Mouse (Mus musculus): ENCODE measurements at regions not wholly inside any gene's neighbourhood (a gene's known extent, or its start where the extent isn't known, plus 50 kb on each side); places are given as distances from the start of the nearest gene placed in this dataset.

DNA sequence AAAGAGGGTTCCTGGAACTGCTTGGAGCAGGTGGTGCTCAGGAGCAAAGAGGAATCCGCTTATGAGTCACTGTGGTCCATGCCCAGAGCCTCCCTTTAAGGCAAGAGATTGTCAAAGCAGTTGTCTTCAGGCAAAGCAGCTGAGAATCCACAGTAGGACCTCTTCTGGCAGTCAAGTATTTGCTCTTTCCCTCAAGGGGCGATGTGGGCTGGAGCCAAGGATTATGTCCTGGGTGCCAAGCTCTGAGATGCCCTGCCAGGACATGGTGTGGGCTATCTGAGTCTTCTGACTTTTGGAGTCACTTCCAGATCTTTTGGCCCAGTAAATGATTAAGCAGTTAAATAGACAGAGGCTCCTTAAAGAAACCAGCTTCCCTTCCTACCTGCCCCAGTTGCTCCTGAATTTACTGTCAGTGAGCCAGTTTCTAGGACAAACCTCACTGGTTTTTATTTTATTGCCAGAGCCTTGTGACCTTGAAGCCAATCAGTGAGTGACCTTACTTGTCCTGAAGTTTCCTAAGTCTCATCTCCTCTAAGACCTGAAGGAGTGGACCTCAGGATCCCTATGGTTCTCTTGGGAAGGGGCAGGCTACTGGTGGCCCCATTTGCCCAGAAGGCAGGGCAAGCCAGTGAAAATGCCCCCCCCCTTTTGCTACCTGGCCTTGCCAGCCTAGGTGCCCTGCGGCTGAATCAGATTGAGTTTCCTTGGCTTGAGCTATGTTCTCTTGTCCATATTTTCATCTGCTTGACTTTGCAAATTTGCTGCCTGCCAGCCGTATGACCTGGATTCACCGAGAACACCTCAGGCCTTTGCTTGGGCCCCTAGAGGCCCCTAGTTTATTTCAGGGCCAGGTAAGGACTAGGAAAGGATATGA lies 66.7 kb upstream of the Bod1 start:
- no peak overlapping the region for H3K4me3 ChIP-seq
- TF ChIP-seq CTCF (conservative IDR thresholded peaks at IDR 0.05), result no peak
- H3K27ac ChIP-seq, result no peak overlapping the region
- DNase-seq (ENCODE audit: low spot score in 2 of 2), result no peak

DNA sequence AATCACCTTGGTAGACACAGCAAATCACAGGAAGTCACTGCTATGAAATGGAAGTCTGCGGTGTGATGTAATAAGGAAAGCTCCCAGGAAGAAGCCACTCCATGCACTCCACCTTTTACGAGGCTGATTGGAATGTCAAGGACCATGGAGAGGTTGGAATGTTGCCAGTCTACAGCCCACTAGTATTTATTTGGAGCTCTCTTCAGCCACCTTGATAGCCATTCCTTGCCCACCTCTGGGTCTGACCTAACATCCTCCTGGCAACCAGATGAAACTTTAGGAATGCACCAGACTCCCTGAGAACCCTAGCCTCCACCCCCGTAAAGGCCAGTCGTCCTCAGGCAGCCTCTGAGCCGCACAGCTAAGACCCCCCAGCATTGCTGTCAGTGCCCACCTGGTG lies 68.7 kb upstream of the Bod1 start:
- TF ChIP-seq CTCF (conservative IDR thresholded peaks at IDR 0.05), result no peak
- Histone ChIP-seq H3K4me3 (no peak overlapping the region), H3K27ac (no peak overlapping the region)
- DNase-seq (ENCODE audit: low spot score in 2 of 2), result no peak

DNA sequence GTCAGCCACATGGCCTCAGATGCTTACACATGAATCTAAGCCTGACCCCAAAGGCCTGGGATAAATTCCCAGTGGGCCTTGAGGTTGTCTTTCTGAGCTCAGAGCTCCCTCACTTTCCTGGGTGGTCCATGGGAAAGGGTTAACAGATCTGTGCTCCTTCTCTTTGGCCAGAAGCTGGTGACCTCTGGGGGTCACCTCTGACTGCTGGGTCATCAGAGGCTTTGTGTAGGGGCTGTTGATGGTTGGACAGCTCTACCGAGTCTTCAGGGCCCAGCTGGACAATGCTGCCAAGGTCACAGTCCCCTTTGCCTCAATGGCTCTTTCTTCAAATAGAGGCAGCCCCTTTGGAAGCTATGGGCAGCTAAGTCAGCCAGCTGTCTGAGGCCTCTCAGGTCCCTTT lies 70.5 kb upstream of the Bod1 start:
- no peak for DNase-seq (ENCODE audit: low spot score in 2 of 2)
- Histone ChIP-seq H3K27ac (no peak overlapping the region), H3K4me3 (no peak overlapping the region)
- no peak for TF ChIP-seq CTCF (conservative IDR thresholded peaks at IDR 0.05)

DNA sequence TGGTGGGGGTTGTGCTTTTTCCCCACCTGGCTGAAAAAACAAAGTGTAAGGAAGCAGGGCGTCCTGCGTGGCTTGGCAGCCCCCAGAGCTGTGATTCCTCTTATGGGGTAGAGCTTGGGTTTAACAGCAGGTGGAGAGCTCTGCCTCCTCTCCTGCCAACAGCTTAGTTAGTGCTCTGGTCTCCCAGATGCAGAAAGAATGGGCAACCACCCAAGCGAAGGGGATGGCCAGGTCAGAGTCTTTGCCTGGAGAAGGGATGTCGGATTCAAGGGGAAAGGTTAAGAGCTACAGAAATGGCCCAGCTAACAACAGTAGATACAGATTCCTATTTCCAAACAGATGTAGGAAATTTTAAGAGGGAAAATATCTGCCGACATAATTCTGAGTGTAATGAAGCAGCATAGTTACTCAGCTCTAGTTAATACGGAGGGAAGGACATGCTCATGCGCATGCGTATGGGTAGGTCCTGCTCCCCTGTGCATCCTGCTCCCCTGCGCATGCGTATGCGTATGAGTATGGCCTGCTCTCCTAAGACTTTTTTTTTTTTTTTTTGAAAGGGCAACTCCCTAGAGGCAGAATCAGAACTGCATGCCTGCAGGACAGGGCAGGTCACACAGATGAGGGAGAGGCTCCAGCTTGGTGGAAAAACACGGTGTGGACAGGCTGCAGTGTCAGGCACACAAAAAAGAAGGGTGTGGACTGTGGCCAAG lies 72.5 kb upstream of the Bod1 start:
- H3K27ac ChIP-seq, result peak overlapping the region; percentile 43; the same call in 1 of the 2 replicates

DNA sequence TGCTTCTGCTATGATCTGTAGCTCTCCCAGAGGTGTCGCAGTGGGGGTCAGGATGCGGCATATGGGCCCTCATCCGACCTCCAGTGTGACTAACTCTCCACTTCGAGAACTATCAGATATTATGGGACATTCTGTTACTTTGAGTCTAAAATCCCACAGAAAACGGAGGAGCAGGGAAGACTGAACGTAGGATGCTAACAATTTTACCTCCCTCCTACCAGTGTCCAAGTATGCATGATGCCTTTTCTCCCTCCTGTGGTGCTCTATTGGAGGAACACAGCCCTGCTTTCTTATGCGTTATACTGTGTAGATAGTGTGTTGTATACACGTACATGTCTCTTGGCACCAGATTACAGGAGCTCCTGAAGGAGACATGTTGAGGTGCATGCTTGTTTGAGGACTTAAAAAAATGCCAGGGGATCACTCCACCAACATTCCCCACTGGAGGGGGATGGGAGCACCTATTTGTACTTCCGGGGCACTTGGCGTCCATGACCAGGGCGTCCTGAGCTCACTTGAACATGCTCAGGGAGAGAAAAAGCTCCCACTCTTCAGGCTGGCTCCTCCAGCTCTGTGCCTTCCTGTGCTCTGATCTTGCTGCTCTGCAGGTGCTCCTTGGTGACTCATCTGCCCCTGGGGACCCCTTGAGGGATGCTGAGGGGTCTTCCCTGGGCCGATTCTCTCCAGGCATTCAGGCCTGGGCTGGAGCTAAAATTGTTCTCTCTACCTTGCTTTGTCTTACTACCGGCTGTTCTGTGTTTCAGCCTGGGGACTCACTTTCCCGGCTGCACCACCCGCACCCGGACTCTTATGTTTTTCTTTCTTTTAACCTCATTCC lies 73.6 kb upstream of the Bod1 start:
- H3K4me3 ChIP-seq, result no peak overlapping the region
- peak overlapping the region; percentile 43; the same call in 1 of the 2 replicates for H3K27ac ChIP-seq
- DNase-seq (ENCODE audit: low spot score in 2 of 2), result no peak
- no peak for TF ChIP-seq CTCF (conservative IDR thresholded peaks at IDR 0.05)

More for the DNA sequence above, 72.5 kb upstream of the Bod1 start:
- peak; percentile 23 for TF ChIP-seq CTCF (conservative IDR thresholded peaks at IDR 0.05)
- no peak overlapping the region for H3K4me3 ChIP-seq
- no peak for DNase-seq (ENCODE audit: low spot score in 2 of 2)

DNA sequence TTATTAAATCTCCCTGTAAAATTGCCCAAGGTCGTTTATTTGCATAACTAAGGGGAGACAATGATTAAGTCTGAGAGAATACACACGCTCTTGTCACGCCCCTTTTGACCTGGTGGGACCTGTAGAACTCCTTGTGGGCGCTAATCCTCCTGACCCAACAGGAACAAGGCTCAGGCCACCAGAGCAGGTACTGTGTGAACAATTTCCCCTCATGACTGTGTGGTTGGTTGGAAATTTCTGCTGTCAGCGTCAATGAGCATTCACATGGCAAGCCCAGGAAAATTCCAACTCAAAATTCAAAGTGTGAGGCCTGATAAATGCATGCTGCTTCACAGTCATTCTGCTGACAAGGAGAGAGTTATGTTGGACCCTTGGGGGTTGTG lies 74.2 kb upstream of the Bod1 start:
- TF ChIP-seq CTCF (conservative IDR thresholded peaks at IDR 0.05), result no peak
- H3K4me3 ChIP-seq, result no peak overlapping the region
- no peak for DNase-seq (ENCODE audit: low spot score in 2 of 2)
- no peak overlapping the region for H3K27ac ChIP-seq

DNA sequence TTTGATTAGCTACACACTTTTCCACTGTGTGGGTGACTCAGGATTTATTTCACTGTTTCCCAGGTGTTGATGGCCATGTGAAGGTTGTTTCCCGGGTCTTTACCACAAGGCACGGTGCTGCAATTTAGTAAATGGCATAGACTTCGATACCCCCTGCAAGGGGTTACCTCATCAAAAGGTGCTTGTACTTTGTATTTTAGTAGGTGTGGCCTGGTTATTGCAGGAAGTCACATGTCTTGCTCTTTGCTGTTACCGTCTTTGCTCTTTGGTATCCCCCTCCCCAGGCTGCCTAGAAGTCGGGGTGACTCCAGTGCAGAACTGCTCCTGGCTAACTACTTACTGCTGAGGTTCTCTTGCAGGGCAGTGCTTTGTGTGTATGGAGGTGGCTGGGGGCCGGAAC lies 74.8 kb upstream of the Bod1 start:
- no peak for DNase-seq (ENCODE audit: low spot score in 2 of 2)
- H3K4me3 ChIP-seq, result no peak overlapping the region
- no peak overlapping the region for H3K27ac ChIP-seq
- no peak for TF ChIP-seq CTCF (conservative IDR thresholded peaks at IDR 0.05)

DNA sequence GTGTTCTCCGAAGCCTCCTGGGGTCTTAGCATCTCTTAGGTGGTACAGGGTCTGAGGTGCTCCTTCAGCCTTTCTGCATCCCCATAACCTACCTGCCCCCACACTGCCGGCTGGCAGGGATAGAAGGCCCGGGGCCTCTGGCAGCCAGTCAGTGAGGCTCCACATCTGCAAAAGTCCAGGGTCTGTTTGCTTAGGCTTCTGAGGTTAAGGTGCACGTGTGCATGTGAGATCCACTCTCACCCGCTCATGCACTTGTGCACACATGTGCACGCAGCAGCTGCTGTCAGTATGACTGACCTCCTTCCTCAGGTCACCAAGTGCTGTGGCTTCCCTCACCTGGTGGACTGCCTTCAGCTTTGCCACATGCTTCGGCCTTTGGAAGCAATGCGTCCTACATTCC lies 75.3 kb upstream of the Bod1 start:
- DNase-seq (ENCODE audit: low spot score in 2 of 2), result no peak
- no peak for TF ChIP-seq CTCF (conservative IDR thresholded peaks at IDR 0.05)
- H3K4me3 ChIP-seq, result no peak overlapping the region

DNA sequence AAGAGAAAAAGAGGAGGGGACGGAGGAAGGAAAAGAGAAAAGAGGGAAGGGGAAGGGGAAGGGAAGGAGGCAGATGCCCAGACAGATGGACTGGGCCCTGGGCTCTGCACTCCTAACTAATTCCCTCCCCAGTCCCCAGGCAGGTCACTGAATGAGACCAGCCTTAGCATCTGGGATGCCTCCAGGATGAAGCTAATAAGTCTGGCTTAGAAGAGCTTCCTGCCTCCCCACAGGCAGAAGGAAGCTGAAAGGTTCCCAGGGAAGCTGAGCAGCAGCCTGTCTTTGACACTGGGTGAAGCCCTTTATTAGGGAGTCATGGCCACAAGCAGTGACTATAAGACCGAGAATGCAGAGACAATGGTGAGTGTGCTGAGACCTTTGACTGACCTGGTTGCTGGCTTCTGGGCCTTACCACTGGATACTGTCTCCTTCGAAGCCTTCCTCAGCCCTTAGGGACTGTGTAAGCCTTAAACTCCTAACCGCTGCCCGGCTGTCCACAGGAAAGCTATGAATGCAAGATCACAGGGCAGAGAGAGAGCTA lies 76.7 kb upstream of the Bod1 start:
- TF ChIP-seq CTCF (conservative IDR thresholded peaks at IDR 0.05), result no peak
- H3K4me3 ChIP-seq, result no peak overlapping the region
- no peak overlapping the region for H3K27ac ChIP-seq

More for the DNA sequence above, 75.3 kb upstream of the Bod1 start:
- no peak overlapping the region for H3K27ac ChIP-seq

DNA sequence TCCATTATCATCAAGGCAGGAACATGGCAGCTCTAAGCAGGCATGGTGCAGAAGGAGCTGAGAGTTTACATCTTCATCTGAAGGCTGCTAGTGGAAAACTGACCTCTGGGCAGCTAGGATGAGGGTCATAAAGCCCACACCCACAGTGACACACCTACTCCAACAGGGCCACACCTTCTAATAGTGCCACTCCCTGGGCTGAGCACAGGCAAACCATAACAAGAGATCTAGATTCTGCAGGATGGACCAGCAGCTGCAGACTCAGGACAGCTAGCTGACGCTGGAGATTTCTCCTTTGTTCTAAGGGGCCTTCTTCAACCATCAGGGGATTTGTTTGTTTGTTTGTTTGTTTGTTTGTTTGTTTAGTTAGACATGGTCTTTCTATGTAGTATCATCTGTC lies 79.6 kb upstream of the Bod1 start:
- Histone ChIP-seq H3K27ac (no peak overlapping the region), H3K4me3 (no peak overlapping the region)
- DNase-seq (ENCODE audit: low spot score in 2 of 2), result no peak
- no peak for TF ChIP-seq CTCF (conservative IDR thresholded peaks at IDR 0.05)

More for the DNA sequence above, 76.7 kb upstream of the Bod1 start:
- DNase-seq (ENCODE audit: low spot score in 2 of 2), result no peak

DNA sequence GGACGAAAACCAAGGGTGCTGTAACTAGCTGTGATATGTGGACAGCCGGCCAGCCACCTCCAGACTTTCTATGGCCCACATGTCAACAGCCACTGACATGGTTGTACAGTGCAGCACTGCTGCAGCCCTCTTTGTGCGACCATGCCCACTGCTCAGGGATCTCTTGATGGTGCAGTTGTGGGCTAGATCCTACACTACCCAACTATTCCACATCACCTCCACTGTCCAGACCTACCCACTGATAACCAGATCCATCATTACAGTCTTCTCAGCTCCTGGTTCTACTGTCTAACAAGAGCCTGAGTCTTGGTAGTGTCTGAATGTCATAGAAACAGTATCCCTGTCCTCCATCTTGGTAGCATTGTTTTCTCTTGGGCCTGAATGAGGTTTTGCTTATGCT lies 81.5 kb upstream of the Bod1 start:
- Histone ChIP-seq H3K27ac (peak overlapping the region; percentile 81; the same call in 1 of the 2 replicates), H3K4me3 (no peak overlapping the region)
- DNase-seq (ENCODE audit: low spot score in 2 of 2), result no peak
- no peak for TF ChIP-seq CTCF (conservative IDR thresholded peaks at IDR 0.05)

DNA sequence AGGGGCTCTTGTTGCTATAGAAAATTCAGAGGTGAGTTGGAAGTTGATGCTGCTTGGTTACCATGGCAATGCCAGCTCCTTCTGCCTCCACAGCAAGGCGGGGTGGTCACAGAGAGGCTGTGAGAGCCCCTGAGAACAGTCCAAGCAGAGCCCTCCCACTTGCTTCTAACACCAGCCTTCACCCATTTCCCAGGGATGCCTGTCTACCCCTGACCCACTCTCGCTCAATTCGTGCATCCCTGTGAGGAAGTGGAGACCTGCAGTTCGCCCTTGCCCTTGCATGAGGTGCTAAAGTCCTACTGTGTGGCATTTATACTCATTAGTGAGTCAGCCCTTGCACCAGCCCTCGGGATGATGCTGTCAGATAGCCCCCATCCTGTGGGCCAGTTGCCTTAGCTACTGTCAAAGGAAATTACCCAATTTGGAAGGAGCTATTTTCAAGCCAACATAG lies 82.1 kb upstream of the Bod1 start:
- no peak for TF ChIP-seq CTCF (conservative IDR thresholded peaks at IDR 0.05)
- DNase-seq (ENCODE audit: low spot score in 2 of 2), result peak in 1 of 2 experiments; percentile 42
- no peak overlapping the region for H3K4me3 ChIP-seq
- peak overlapping the region; percentile 81 for H3K27ac ChIP-seq
